Mouse (Mus musculus) forebrain, embryonic 11.5 days (tissue): Measurements from ENCODE around the gene Wrap73. TPM values are rescaled to one million over a fixed set of nuclear protein-coding genes. Genes with fewer than 3 reads are reported as not detected.
A peak's percentile ranks its signal among the peaks of the same experiment; 100 is the strongest.

Source experiments
- ATAC-seq: fragments of 200-750 bp; cut with Nextera tagmentation; replicated peaks from 2 replicates; pipeline ENCODE4 v1.8.0; 2017; ENCODE audit warnings: moderate TSS enrichment; ENCODE audit not compliant: low FRiP score
- DNase-seq: peaks from one replicate; pipeline ENCODE4 v3.0.0-alpha.2; 2017; ENCODE audit warnings: low spot score
- H3K27ac ChIP-seq: fragments of 300-500 bp; sonication (generic); 2 replicates; pipeline ENCODE4 v1.5.1; 2014; ENCODE audit warnings: low read depth, low read length
- H3K27me3 ChIP-seq: fragments of 300-500 bp; sonication (generic); 2 replicates; pipeline ENCODE4 v1.6.1; 2014; ENCODE audit warnings: mild to moderate bottlenecking, low read length, mixed read lengths; ENCODE audit not compliant: control insufficient read depth, insufficient read depth
- H3K36me3 ChIP-seq: fragments of 300-500 bp; sonication (generic); 2 replicates; pipeline ENCODE4 v1.6.1; 2014; ENCODE audit warnings: mild to moderate bottlenecking, low read length, moderate library complexity, mixed read lengths; ENCODE audit not compliant: control insufficient read depth, insufficient read depth
- H3K4me1 ChIP-seq: fragments of 300-500 bp; sonication (generic); replicated peaks from 2 replicates; pipeline ENCODE4 v1.6.1; 2014; ENCODE audit warnings: low read length, mixed read lengths; ENCODE audit not compliant: control insufficient read depth, insufficient read depth
- H3K4me2 ChIP-seq: fragments of 300-500 bp; sonication (generic); 2 replicates; pipeline ENCODE4 v1.6.1; 2014; ENCODE audit warnings: low read depth, mild to moderate bottlenecking, low read length, moderate library complexity, mixed read lengths; ENCODE audit not compliant: severe bottlenecking
- H3K4me3 ChIP-seq: fragments of 300-500 bp; sonication (generic); 2 replicates; pipeline ENCODE4 v1.5.1; 2014; ENCODE audit warnings: low read depth, low read length
- H3K9ac ChIP-seq: fragments of 300-500 bp; sonication (generic); 2 replicates; pipeline ENCODE4 v1.6.1; 2014; ENCODE audit warnings: low read length
- H3K9me3 ChIP-seq: fragments of 300-500 bp; sonication (generic); 2 replicates; pipeline ENCODE4 v1.6.1; 2016; ENCODE audit warnings: low read length, mixed read lengths; ENCODE audit not compliant: control insufficient read depth
- WGBS: fragments of 180-500 bp; shearing (Covaris S2); extraction: QIAGEN DNeasy Blood & Tissue Kit; methylation state at CpG from one replicate; pipeline ENCODE4 v1.1.7; 2014; 5-methylcytosine and 5-hydroxymethylcytosine counted together
- polyA plus RNA-seq: library from polyadenylated mRNA; unstranded; fragments of >200 nt; fragmentation: Nextera tagmentation; extraction: Ambion mirVana; gene quantifications from 2 replicates; pipeline ENCODE4 v1.2.1, GENCODE M21; 2014

Wrap73 gene
- polyA plus RNA-seq, 1 experiment from 2014 or later = 44.5 TPM

- Histone ChIP-seq H3K9me3 (no peaks in the 10 kb centered on the region), H3K4me2 (no peak overlapping the region), H3K36me3 (no peaks in the 10 kb centered on the region), H3K4me3 (no peak overlapping the region), H3K9ac (no peak overlapping the region), H3K27ac (no peak overlapping the region), H3K27me3 (no peaks in the 10 kb centered on the region), H3K4me1 (no peaks in the 10 kb centered on the region; the same call in 1 of the 2 replicates)
- DNase-seq (no peak), ATAC-seq (no peak)
- 80% methylated on average over 3 of the region's 3 CpGs for WGBS
Observed at GRCm38 (mm10) chr4:154127273-154127672, 14.9 kb upstream of the Wrap73 start.

DNA sequence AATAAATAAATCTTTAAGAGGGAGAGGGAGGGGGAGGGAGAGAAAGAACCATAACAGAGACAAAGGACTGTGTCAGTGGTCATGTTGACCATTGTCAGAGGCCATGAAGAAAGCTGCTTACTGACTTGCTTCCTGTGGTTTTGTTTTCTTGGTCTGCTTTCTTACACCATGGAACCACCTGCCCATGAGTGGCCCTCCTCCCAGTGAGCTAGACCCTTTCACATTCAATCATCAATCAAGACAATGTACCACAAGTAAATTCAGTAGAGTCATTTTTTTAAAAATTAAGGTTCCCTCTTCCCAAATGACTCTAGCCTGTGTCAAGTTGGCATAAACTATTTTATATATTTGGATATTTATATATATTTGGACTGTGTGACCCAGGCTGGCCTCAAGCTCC is 12.2 kb upstream of the Wrap73 start:
- no peaks in the 10 kb centered on the region for H3K36me3 ChIP-seq

DNA sequence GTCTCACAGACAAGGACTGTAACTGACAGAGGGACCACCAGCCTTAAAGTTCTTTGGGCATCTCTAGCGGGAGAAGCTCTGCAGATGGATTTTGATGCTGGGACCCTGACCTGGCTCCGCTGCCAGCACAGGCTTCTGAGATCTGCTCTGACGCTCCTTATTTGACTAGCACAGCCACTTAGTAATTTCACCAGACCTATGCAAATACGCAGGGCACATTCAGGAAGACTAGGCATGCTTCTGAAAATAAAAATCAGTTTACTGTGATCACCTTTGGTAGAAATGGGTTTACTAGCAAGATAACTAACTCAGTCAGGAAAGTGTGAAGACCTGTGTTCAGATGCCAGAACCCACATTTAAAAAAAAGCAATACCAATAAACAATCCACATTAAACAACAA is 10.3 kb upstream of the Wrap73 start:
- no peaks in the 10 kb centered on the region for H3K27me3 ChIP-seq

More for the DNA sequence above, 12.2 kb upstream of the Wrap73 start:
- H3K4me3 ChIP-seq = no peak overlapping the region
- no peak overlapping the region for H3K4me2 ChIP-seq
- H3K27ac ChIP-seq = no peak overlapping the region
- H3K9ac ChIP-seq = no peak overlapping the region
- no peak for ATAC-seq
- no peaks in the 10 kb centered on the region for H3K9me3 ChIP-seq
- DNase-seq = no peak
- no peaks in the 10 kb centered on the region; the same call in 1 of the 2 replicates for H3K4me1 ChIP-seq
- H3K27me3 ChIP-seq = no peaks in the 10 kb centered on the region

GRCm38 (mm10) chr4:154134803-154135202 is 7.4 kb upstream of the Wrap73 start:
- Histone ChIP-seq H3K9me3 (no peaks in the 10 kb centered on the region), H3K27me3 (peaks cover 29% of the 10 kb centered on the region), H3K4me1 (peaks cover 3% of the 10 kb centered on the region; the same call in 1 of the 2 replicates), H3K27ac (no peak overlapping the region), H3K4me2 (no peak overlapping the region), H3K9ac (no peak overlapping the region), H3K4me3 (no peak overlapping the region), H3K36me3 (no peaks in the 10 kb centered on the region)
- 73% methylated on average over 4 of the region's 4 CpGs for WGBS
- ATAC-seq = no peak
- no peak for DNase-seq

More for the DNA sequence above, 10.3 kb upstream of the Wrap73 start:
- no peak for ATAC-seq
- Histone ChIP-seq H3K27ac (no peak overlapping the region), H3K9me3 (no peaks in the 10 kb centered on the region), H3K4me2 (no peak overlapping the region), H3K36me3 (no peaks in the 10 kb centered on the region), H3K9ac (no peak overlapping the region), H3K4me3 (no peak overlapping the region), H3K4me1 (no peaks in the 10 kb centered on the region; the same call in 1 of the 2 replicates)
- 84% methylated on average over 4 of the region's 4 CpGs for WGBS
- no peak for DNase-seq

GRCm38 (mm10) chr4:154137139-154137538 is 5.0 kb upstream of the Wrap73 start:
- Histone ChIP-seq H3K36me3 (no peaks in the 10 kb centered on the region), H3K4me3 (no peak overlapping the region), H3K27me3 (peaks cover 48% of the 10 kb centered on the region), H3K9me3 (no peaks in the 10 kb centered on the region), H3K27ac (no peak overlapping the region), H3K9ac (no peak overlapping the region), H3K4me1 (peaks cover 10% of the 10 kb centered on the region; the same call in 1 of the 2 replicates), H3K4me2 (no peak overlapping the region)
- DNase-seq (no peak), ATAC-seq (no peak)
- WGBS = 68% methylated on average over 5 of the region's 5 CpGs

DNA sequence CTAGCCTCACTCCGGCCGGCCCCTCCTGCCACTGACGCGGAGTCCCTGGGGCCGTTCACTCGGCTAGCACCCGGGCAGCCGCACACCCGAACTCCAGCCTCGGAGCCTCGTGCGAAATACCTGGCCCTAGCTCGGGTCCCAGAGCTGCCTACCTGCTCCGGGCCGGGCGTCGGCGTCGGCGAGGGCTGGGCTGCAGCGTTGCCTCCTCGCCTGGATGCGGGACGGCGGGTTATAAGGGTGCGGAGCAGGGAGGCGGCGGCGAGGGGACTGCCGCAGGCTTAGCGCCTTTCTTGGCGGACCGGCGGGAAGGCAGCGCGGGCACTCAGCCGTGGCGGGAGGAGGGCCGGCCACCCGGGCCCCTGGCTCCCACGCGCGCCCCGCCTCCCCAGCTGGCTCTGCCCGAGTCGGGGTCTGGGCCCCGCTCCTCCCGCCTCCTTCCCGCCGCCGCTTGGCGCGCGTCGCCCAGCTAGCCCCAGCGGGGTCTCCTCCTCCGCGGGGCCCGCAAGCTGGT is 2.4 kb upstream of the Wrap73 start:
- H3K4me3 ChIP-seq = peak overlapping the region; percentile 43
- no peak overlapping the region for H3K27ac ChIP-seq
- DNase-seq (peak; percentile 75), ATAC-seq (peak; percentile 31; the same call in 1 of the 2 replicates)
- H3K4me1 ChIP-seq = peaks cover 14% of the 10 kb centered on the region; the same call in 1 of the 2 replicates
- peak overlapping the region; percentile 51 for H3K9ac ChIP-seq
- under 1% methylated on average over 49 of the region's 59 CpGs for WGBS
- no peaks in the 10 kb centered on the region for H3K36me3 ChIP-seq
- peak overlapping the region; percentile 83 for H3K4me2 ChIP-seq
- peaks cover 48% of the 10 kb centered on the region for H3K27me3 ChIP-seq
- H3K9me3 ChIP-seq = no peaks in the 10 kb centered on the region

GRCm38 (mm10) chr4:154140182-154140212 is 2.2 kb upstream of the Wrap73 start, which contains the start of gene Trp73:
Gene Trp73 (minus strand): TSS chr4:154140208.
- peak within 1 kb of the TSS; percentile 51 for H3K9ac ChIP-seq
- peaks cover 14% of the 10 kb centered on the region; the same call in 1 of the 2 replicates for H3K4me1 ChIP-seq
- no peak for DNase-seq
- no peaks in the 10 kb centered on the region for H3K9me3 ChIP-seq
- peak within 1 kb of the TSS; percentile 83 for H3K4me2 ChIP-seq
- WGBS = 0% methylated on average over 4 of the region's 4 CpGs
- peak within 1 kb of the TSS; percentile 43 for H3K4me3 ChIP-seq
- H3K27ac ChIP-seq = no peak within 1 kb of the TSS
- H3K27me3 ChIP-seq = peaks cover 48% of the 10 kb centered on the region
- H3K36me3 ChIP-seq = no peaks in the 10 kb centered on the region
- no peak for ATAC-seq

- peak overlapping the region; percentile 43 for H3K4me3 ChIP-seq
- peaks cover 48% of the 10 kb centered on the region for H3K27me3 ChIP-seq
- H3K27ac ChIP-seq = no peak overlapping the region
- no peaks in the 10 kb centered on the region for H3K36me3 ChIP-seq
- H3K4me1 ChIP-seq = peaks cover 14% of the 10 kb centered on the region; the same call in 1 of the 2 replicates
- ATAC-seq (no peak), DNase-seq (peak; percentile 62)
- WGBS = under 1% methylated on average over 46 of the region's 46 CpGs
- H3K9ac ChIP-seq = peak overlapping the region; percentile 51
- no peaks in the 10 kb centered on the region for H3K9me3 ChIP-seq
- peak overlapping the region; percentile 83 for H3K4me2 ChIP-seq
Observed at GRCm38 (mm10) chr4:154140213-154141008, 1.8 kb upstream of the Wrap73 start.
